Mouse (Mus musculus): ENCODE measurements at regions not wholly inside any gene's neighbourhood (a gene's known extent, or its start where the extent isn't known, plus 50 kb on each side); places are given as distances from the start of the nearest gene placed in this dataset.

GRCm38 (mm10) chr2:169237856-169238255 lies 282.5 kb upstream of the Zfp64 start:
- DNase-seq (ENCODE audit: low spot score in 2 of 2): no peak

GRCm38 (mm10) chr2:169237321-169237720 lies 281.9 kb upstream of the Zfp64 start:
- no peak for DNase-seq (ENCODE audit: low spot score in 2 of 2)

GRCm38 (mm10) chr2:169234368-169235070 lies 279.1 kb upstream of the Zfp64 start:
- no peak for DNase-seq (ENCODE audit: low spot score in 2 of 2)

DNA sequence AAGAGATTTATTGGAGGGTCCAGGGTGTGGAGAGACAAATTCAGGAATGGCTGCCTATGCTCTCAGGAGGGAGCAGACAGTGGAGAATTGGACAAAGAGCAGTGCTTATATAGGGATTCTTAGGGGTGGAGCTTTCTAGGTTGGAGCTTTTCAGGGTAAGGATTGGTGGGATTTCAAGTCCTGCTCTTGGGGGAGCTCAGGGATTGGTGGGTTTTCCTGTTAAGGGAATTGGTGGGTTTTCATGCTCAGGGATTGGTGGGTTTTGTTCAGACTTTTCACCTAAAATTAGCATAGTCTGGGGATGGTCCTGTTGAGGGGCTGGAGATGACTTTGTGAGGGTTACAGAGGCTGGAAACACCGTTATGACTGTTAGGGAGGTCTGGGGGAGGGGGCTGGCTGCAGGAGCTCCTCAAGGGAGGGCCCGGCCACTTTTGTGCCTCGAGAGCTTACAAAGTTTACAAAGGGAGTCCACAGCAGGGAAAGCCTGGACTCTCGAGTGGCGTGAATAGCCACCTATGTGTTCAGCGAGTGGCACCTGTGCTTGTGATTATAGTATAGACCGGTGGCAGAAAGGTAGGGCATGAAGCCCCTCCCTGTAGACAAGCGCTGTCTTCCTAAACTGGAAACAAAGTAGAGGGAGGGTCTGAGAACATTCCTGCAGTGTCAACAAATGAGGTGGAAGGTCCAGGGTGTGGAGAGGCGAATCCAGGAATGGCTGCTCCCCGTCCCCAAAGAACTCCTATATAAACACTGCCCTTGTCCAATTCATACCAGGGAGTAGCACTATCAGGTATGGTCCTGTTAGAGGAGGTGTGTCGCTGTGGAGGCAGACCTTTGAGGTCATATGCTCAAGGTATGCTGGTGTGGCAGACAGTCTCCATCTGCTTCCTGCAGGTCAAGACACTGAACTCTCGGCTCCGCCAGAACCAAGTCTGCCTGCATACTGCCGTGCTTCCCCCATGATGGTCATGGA lies 278.1 kb upstream of the Zfp64 start:
- no peak for DNase-seq (ENCODE audit: low spot score in 2 of 2)

DNA sequence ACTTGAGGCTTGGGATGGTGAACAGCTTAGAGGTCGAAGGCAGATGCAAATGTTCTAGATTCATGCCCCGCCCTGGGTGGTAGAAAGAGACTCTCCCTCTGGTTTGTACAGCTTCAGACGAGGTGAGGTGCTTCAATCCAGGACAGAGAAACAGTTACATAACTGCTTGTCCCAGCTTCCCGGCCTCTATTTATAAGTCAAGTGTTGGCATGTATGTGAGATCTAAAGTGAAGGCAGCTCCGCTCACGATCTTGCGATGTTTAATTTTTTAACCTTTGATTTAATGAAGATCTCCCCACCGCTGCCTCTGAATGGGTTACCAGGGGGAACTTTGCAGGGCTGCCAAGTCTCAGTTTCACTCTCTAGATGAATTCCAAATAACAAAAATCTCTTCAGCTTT lies 266.9 kb upstream of the Zfp64 start:
- DNase-seq (ENCODE audit: low spot score in 2 of 2): no peak

GRCm38 (mm10) chr2:169221141-169221540 lies 265.8 kb upstream of the Zfp64 start:
- no peak for DNase-seq (ENCODE audit: low spot score in 2 of 2)

DNA sequence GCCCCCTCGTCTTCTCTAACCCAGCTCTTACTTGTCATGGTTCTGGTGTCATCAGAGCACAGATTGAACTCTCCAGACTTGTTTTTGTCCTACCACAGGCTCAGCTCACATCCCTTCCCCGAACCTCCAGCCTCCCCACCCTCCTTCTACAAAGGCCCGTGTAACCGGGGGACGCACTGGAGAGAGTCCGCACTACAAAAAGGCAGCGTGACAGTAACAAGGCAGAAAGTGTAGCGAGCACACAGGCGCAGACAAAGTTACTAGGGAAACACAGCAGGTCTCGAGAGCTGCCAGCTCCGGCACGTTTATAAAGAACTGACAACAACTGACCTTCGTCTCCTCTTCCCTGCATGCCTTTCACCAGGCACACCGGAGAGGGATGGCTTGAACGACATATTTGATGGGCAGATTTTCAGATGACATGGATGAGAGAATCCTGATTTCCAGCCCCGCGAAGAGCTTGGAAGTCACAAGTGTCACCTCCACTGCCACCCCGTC lies 260.2 kb upstream of the Zfp64 start:
- no peak for DNase-seq (ENCODE audit: low spot score in 2 of 2)

GRCm38 (mm10) chr2:169214396-169214795 lies 259.0 kb upstream of the Zfp64 start:
- DNase-seq (ENCODE audit: low spot score in 2 of 2): no peak

DNA sequence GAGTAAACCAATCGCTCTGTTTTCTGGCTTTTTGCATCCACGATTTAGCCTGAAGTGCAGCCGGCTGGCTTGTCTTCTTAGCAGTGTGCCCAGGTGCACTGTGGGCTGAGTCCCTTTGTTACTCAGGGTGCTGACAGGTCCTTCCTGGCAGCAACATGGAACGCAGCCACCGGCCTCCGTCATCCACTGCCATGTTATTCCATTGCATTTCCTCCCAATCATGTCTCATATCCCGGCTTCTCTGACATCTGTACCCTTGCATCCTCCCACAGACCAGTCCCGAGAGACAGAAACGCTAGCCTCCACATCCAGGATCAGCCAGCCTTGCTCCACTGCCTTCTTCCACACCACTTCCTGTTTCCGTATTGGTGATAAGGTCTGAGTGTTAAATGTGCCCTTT lies 257.9 kb upstream of the Zfp64 start:
- DNase-seq (ENCODE audit: low spot score in 2 of 2): no peak

DNA sequence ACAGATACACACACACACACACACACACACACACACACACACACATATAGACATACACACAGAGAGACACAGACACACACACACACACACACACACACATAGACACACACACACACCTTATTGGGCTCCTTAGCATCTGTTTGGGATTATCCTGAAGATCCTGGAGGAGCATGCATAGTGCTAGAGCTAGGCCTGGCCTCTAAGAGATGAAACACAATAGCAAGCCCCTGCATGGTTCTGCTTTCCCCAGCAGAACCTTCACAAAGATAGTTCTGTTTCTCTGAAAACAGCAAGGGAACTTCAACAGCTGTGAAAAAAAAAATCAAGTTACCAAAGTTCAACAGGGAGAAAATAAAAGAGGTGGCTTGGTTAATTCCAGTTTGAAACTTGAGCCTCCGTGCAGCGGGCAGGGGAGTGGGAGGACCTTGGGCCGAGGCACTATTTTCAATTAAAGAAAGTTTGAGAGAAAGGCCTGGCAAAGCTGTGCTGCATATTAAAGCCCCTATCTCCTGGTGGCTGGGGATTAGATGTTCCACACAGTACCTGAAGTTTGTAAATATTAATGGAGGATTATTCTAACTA lies 257.4 kb upstream of the Zfp64 start:
- DNase-seq (ENCODE audit: low spot score in 2 of 2): no peak

DNA sequence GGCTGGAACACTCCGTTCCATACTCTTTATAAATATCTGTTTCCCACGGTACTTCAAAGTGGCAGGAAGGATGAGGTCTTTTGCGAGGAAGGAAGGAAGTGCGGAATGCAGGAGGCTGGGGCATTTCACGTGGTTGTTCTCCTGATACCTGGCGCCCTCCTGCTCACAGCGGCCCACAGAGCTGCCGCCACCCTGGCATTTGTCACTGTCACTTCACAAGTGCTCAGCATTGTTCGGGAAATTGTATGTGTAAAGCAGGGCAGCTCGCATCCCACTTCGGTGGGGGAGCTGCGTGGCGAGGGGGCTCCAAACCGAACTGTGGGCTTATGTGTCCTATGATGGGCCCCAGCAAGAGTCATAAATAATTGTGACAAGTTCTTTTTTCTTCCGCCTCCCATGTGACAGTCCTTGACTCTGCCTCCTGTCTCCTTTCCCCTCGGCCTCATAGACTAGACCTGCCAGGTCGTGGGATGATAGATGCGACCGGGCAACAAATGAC lies 248.9 kb upstream of the Zfp64 start:
- no peak for DNase-seq (ENCODE audit: low spot score in 2 of 2)

DNA sequence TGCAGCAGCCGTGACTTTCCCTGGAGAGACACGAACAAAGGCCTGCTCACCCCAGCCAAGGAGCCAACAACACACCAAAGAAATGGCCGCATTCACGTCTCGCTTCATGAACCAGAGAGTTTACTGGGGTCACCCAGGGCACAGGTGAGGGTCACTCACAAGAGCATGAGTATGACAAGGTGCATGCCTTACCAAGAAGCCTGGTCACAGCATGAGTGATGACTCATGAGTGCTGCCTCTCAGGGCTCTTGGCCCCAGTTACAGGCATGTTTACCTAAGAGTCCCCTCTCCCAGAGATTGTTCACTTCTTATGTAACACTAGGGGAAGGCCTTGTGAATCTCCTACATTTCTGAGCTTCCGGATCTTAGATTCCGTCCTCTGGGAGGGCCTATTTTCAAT lies 236.6 kb upstream of the Zfp64 start:
- no peak for DNase-seq (ENCODE audit: low spot score in 2 of 2)

DNA sequence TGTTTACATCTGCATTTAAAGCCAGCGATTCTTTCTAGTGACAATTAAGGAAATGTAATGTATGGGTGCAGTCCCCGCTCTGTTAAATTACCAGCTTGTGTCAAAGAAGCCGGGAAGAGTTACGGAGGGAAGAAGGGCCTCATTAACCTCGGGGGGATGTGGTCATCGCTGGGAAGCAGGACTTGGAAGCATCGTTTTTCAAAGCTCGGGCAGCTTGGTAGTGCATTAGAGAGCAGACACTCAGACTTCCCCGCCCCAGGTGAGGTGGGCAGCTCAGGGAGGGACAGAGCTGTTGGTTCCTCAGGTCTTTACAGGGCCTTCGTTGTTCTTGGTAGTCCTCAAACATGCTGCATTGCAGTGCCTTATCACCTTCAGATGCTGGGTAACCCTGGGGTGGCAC lies 236.1 kb upstream of the Zfp64 start:
- no peak for DNase-seq (ENCODE audit: low spot score in 2 of 2)

- DNase-seq (ENCODE audit: low spot score in 2 of 2): no peak
Measured at GRCm38 (mm10) chr2:169177565-169177964, 222.2 kb upstream of the Zfp64 start.

DNA sequence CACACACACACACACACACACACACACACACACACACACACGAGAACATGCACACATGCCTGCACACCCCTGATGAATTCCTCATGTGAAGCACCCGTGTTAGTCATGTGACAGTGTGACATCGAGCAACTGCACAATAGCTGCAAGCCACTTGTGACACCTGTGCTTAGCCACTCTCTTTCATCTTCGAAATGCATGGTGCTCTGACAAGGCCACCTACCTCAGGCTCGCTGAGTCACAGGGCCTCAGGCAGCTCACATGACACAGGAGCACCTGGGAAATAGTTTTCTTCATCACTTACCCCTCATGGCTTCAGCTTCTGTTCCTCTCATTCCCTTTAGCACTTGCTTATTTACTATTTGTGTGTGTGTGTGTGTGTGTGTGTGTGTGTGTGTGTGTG lies 213.4 kb upstream of the Zfp64 start:
- no peak for DNase-seq (ENCODE audit: low spot score in 2 of 2)

DNA sequence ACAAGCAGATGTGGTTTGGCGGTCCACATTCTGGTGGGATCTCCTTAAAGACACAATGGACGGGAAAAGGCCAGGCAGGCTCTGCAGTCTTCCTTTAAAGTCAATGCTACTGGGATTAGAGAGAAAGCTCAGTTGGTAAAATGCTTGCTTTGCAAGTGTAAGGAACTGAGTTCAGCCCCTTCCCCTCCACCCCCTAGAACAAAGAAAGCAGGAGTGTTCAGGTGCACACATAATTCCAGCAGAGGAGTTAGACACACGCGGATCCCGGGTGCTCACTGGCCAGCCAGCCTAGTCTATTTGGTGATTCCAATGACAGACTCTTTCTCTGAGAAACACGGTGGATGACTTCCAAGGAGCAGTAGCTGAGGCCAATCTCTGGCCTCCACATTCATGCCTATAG lies 213.0 kb upstream of the Zfp64 start:
- DNase-seq (ENCODE audit: low spot score in 2 of 2): no peak

DNA sequence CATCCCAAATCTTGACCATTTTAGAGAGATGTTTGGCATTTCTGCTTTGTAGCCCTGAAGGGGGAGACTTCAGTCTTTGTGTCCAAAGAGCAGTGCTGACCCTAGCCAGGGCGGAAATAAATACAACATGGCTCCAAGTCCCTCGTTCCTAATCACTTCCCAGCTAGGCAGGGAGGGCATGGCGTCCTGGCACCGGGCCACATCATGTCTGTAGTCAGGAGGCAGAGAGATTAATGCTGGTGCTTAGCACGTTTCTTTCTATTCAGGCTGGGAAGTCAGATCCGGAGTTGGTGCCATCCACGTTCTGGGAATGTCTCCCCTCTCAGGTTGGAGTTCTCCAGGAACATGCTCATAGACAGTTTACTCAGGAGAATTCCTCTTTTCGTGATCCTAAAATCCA lies 206.3 kb upstream of the Zfp64 start:
- DNase-seq (ENCODE audit: low spot score in 2 of 2): no peak

GRCm38 (mm10) chr2:169158760-169159159 lies 203.4 kb upstream of the Zfp64 start:
- DNase-seq (ENCODE audit: low spot score in 2 of 2): no peak

GRCm38 (mm10) chr2:169158005-169158673 lies 202.8 kb upstream of the Zfp64 start:
- no peak for DNase-seq (ENCODE audit: low spot score in 2 of 2)

- DNase-seq (ENCODE audit: low spot score in 2 of 2): no peak
Measured at GRCm38 (mm10) chr2:169156908-169157307, 201.5 kb upstream of the Zfp64 start.

- no peak for DNase-seq (ENCODE audit: low spot score in 2 of 2)
Measured at GRCm38 (mm10) chr2:169154881-169155280, 199.5 kb upstream of the Zfp64 start.

GRCm38 (mm10) chr2:169147655-169148054 lies 192.3 kb upstream of the Zfp64 start:
- no peak for DNase-seq (ENCODE audit: low spot score in 2 of 2)

Data from frontal cortex, postnatal 25 days (tissue).